Mouse (Mus musculus) erythroblast, embryonic 14.5 days (primary cell): ENCODE results near the gene Lrrc36.

Source experiments
- GATA1 ChIP-seq: IDR thresholded peaks from 2 replicates; pipeline ENCODE4 v1.6.1; 2012; ENCODE audit warnings: low read length, inconsistent platforms, mixed read lengths
- TAL1 ChIP-seq: IDR thresholded peaks from 3 replicates; pipeline ENCODE4 v1.6.1; 2012; ENCODE audit warnings: low read length, inconsistent platforms, mixed read lengths

- TF ChIP-seq TAL1 (no peak), GATA1 (no peak)
Observed at GRCm38 (mm10) chr8:105489281-105489680, 75.9 kb downstream of the Lrrc36 start.
